Mouse (Mus musculus): ENCODE data around the gene Il12rb2. TPM values are rescaled to one million over a fixed set of nuclear protein-coding genes. Genes with fewer than 3 reads are reported as not detected.

Il12rb2 gene
- polyA plus RNA-seq, 1 experiment from 2014 or later = 0.18 TPM

DNA sequence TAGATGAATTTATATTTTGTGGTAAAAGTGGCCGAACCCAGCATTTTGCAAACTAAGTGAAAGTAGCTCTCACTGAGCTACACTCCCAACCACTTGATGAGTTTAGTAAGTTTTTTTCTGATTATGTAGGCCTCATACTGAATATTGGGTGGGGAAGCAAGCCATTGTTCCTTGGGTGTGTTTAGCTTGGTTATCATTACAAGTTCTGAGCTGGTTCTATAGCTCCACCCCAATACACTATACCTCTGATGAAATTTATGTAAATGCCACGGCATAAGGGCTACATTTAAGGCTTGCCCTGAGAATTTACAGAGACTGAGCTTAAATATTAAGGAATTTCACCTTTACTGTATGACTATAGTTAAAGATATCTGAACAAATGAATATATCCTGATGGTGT lies 106.5 kb downstream of the Il12rb2 start:
- H3K9ac ChIP-seq (ENCODE audit: low read length) = 0 out of 2 replicates have a peak overlapping the region, but pooled peaks have one; percentile 34

DNA sequence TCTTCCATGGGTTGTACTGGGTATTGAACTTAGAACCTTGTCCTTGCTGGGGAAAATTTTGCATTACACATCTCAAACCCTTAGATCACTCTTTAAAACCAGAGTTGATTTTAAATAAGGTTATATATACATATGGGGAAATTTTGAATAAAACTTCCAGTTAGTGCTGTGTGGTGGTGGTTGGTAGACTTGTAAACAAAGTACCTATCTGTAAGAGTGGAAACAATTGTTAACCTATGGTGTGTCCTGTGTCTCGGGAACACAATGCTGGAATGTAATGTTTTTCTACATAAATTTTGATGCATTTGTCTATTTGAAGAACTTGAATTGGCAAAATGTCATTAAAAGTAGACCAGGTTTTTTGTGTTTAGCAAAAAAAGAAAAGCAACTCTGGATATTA lies 107.0 kb downstream of the Il12rb2 start:
- H3K36me3 ChIP-seq (ENCODE audit: control insufficient read depth, insufficient read depth, low read length) = peaks cover 13% of the 10 kb centered on the region
- H3K4me3 ChIP-seq (ENCODE audit: low read length) = peak overlapping the region; percentile 40
- no peak overlapping the region for H3K9ac ChIP-seq (ENCODE audit: low read length)
- H3K27ac ChIP-seq (ENCODE audit: low read length) = no peak overlapping the region
- 6% methylated on average over 1 of the region's 1 CpGs for WGBS
- H3K4me2 ChIP-seq (ENCODE audit: low read depth, low read length) = peak overlapping the region; percentile 64
- peaks cover 3% of the 10 kb centered on the region for H3K4me1 ChIP-seq (replicated peaks; ENCODE audit: control insufficient read depth, insufficient read depth, low read length)
- ATAC-seq (ENCODE audit: low read depth) = no peak
- H3K27me3 ChIP-seq (ENCODE audit: control insufficient read depth, insufficient read depth, low read depth, low read length) = no peaks in the 10 kb centered on the region
- no peaks in the 10 kb centered on the region for H3K9me3 ChIP-seq (ENCODE audit: control insufficient read depth, low read length)

More for the DNA sequence above, 106.5 kb downstream of the Il12rb2 start:
- ATAC-seq (ENCODE audit: low read depth) = no peak
- Histone ChIP-seq H3K36me3 (ENCODE audit: control insufficient read depth, insufficient read depth, low read length) (peaks cover 18% of the 10 kb centered on the region), H3K27me3 (ENCODE audit: control insufficient read depth, insufficient read depth, low read depth, low read length) (no peaks in the 10 kb centered on the region), H3K27ac (ENCODE audit: low read length) (no peak overlapping the region), H3K4me3 (ENCODE audit: low read length) (peak overlapping the region; percentile 42), H3K4me1 (replicated peaks; ENCODE audit: control insufficient read depth, insufficient read depth, low read length) (peaks cover 3% of the 10 kb centered on the region), H3K4me2 (ENCODE audit: low read depth, low read length) (peak overlapping the region; percentile 64), H3K9me3 (ENCODE audit: control insufficient read depth, low read length) (no peaks in the 10 kb centered on the region)
- 11% methylated on average over 2 of the region's 2 CpGs for WGBS

DNA sequence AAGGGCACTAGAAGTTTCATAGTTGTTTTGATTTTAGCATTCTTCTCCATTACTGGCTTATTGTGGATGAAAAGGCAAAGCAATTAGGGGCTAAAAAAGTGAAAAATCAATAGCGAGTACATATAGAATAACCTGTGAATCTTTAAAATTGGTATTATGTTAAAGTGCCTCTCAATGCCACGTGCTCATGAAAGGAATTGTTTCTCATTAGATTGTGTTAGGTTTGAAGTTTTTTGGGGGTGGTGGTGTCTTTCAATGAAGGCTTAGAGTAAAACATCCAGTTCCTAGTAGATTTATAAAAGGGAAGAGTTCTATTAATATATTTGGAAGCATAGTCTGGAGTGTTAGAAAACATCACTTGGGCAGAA lies 107.8 kb downstream of the Il12rb2 start:
- Histone ChIP-seq H3K36me3 (ENCODE audit: control insufficient read depth, insufficient read depth, low read length) (peaks cover 11% of the 10 kb centered on the region), H3K4me2 (ENCODE audit: low read depth, low read length) (peak overlapping the region; percentile 65), H3K27me3 (ENCODE audit: control insufficient read depth, insufficient read depth, low read depth, low read length) (no peaks in the 10 kb centered on the region), H3K4me3 (ENCODE audit: low read length) (peak overlapping the region; percentile 100), H3K27ac (ENCODE audit: low read length) (no peak overlapping the region), H3K9me3 (ENCODE audit: control insufficient read depth, low read length) (no peaks in the 10 kb centered on the region), H3K4me1 (replicated peaks; ENCODE audit: control insufficient read depth, insufficient read depth, low read length) (peaks cover 3% of the 10 kb centered on the region), H3K9ac (ENCODE audit: low read length) (peak overlapping the region; percentile 100)
- ATAC-seq (ENCODE audit: low read depth) = no peak
- 0% methylated on average over 2 of the region's 2 CpGs for WGBS

DNA sequence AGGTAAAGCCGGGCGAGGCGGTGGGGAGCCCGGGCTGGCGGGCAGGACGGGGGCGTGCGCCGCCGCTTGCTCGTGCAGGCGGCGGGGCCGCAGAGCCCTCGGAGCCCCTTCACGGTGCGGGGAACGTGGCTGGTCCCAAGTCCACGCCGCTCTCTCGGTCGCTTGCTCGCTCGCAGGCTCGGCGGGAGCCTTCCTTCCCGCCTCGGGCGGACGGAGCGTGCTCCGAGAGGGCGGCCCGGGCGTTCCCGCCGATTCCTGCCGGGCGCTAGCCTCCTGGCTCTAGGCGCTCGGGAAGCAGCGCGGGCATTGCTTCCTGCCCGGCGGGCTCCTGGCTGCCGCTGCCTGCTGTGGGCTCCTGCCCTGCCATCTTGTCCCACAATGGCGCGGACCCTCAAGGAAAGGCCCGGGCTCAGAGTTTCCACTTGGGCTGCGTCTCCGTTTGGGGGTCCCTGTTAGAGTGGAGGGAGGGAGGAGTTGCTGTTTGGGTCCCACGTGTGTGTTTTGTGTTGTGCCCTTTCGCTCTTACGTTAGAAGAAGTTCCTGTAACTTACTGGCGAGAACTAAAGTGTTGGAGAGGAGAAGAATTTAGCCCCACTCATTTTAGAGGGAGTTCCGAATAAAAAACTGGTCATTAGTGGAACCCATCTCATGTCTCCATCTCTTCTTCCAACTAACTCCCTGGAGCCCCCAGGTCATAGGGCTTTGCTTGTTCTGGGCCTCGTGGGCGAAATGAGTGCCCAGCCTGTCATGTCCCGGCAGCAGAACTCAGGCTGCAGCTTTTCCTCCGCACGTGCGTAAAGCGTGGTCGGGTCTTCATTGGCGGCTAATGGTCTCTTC lies 108.4 kb downstream of the Il12rb2 start:
- Histone ChIP-seq H3K4me2 (ENCODE audit: low read depth, low read length) (peak overlapping the region; percentile 65), H3K27ac (ENCODE audit: low read length) (peak overlapping the region; percentile 91), H3K27me3 (ENCODE audit: control insufficient read depth, insufficient read depth, low read depth, low read length) (no peaks in the 10 kb centered on the region), H3K4me3 (ENCODE audit: low read length) (peak overlapping the region; percentile 100), H3K9me3 (ENCODE audit: control insufficient read depth, low read length) (no peaks in the 10 kb centered on the region), H3K9ac (ENCODE audit: low read length) (peak overlapping the region; percentile 100), H3K36me3 (ENCODE audit: control insufficient read depth, insufficient read depth, low read length) (peaks cover 7% of the 10 kb centered on the region), H3K4me1 (replicated peaks; ENCODE audit: control insufficient read depth, insufficient read depth, low read length) (peaks cover 3% of the 10 kb centered on the region)
- WGBS = under 1% methylated on average over 62 of the region's 65 CpGs
- ATAC-seq (ENCODE audit: low read depth) = peak; percentile 34

DNA sequence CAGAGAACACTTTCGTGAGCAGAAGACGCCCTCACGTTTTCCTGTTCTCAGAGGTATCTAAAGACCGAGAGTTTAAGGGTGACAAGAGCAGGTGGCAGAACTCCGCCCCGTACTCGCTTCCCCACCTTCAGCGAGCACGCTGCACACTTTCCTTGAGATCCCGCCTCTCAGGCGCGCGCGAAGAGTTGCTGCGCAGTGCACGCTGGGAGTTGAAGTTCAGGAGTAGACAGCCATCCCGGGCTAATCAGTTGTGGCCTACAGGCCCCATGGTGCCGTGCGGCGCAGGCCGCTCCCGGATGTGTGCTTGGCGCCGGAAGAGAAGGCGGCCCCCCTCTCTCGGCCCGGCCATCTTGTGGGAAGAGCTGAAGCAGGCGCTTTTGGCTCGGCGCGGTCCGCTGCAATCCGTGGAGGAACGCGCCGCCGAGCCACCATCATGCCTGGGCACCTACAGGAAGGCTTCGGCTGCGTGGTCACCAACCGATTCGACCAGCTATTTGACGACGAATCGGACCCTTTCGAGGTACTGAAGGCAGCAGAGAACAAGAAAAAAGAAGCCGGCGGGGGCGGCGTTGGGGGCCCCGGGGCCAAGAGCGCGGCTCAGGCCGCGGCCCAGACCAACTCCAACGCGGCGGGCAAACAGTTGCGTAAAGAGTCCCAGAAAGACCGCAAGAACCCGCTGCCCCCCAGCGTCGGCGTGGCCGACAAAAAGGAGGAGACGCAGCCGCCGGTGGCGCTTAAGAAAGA lies 109.2 kb downstream of the Il12rb2 start:
- Histone ChIP-seq H3K4me2 (ENCODE audit: low read depth, low read length) (peak overlapping the region; percentile 78), H3K4me1 (replicated peaks; ENCODE audit: control insufficient read depth, insufficient read depth, low read length) (peaks cover 3% of the 10 kb centered on the region), H3K9ac (ENCODE audit: low read length) (peak overlapping the region; percentile 100), H3K27ac (ENCODE audit: low read length) (peak overlapping the region; percentile 91), H3K9me3 (ENCODE audit: control insufficient read depth, low read length) (no peaks in the 10 kb centered on the region), H3K4me3 (ENCODE audit: low read length) (peak overlapping the region; percentile 100), H3K36me3 (ENCODE audit: control insufficient read depth, insufficient read depth, low read length) (peaks cover 4% of the 10 kb centered on the region; the same call in 1 of the 2 replicates), H3K27me3 (ENCODE audit: control insufficient read depth, insufficient read depth, low read depth, low read length) (no peaks in the 10 kb centered on the region)
- under 1% methylated on average over 63 of the region's 68 CpGs for WGBS
- peak; percentile 99 for ATAC-seq (ENCODE audit: low read depth)

DNA sequence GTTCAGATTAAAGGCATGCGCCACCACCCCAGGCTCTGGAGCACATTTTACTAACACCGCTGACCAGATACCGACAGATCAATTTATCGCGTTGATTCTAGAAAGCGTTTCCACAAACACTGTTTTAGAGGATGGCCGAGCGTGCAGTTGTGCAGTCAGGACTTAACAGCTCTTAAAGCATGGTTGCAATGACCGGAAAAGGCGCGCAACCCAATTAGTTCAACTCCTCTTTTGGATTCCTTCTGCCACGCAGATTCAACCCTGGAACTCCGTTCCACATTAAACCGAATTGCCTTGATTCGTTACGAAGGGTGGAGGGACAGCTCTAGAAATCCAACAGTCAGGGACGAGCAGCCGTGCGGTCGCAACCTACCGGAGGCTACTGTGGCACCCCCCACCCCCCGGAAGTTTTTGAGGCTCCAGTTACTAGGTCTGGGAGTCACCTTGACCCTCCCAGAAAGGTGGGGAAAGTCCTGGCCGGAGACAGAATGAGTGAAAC lies 109.8 kb downstream of the Il12rb2 start:
- Histone ChIP-seq H3K36me3 (ENCODE audit: control insufficient read depth, insufficient read depth, low read length) (no peaks in the 10 kb centered on the region), H3K4me3 (ENCODE audit: low read length) (peak overlapping the region; percentile 100), H3K4me2 (ENCODE audit: low read depth, low read length) (peak overlapping the region; percentile 78), H3K27ac (ENCODE audit: low read length) (peak overlapping the region; percentile 89), H3K27me3 (ENCODE audit: control insufficient read depth, insufficient read depth, low read depth, low read length) (no peaks in the 10 kb centered on the region), H3K4me1 (replicated peaks; ENCODE audit: control insufficient read depth, insufficient read depth, low read length) (peaks cover 3% of the 10 kb centered on the region), H3K9me3 (ENCODE audit: control insufficient read depth, low read length) (no peaks in the 10 kb centered on the region), H3K9ac (ENCODE audit: low read length) (peak overlapping the region; percentile 71)
- ATAC-seq (ENCODE audit: low read depth) = peak; percentile 63
- WGBS = under 1% methylated on average over 23 of the region's 23 CpGs

DNA sequence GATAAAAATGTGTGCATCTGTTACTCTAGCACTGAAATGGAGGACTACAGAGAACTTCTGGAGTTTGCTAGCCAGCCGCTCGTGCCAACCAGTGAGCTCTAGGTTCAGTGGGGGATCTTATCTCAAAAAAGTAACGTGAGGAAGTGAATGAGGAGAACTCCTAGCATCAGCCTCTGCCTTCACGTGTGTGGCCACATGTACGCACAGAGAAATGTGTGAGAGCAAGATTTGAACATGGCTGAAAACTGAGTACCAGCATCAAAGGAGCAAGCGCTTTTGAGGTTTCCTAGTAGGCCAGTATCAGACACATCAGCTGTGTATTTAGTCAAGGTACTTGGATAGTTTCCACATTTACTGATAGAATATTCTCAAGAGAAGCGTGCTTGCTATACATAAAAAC lies 111.1 kb downstream of the Il12rb2 start:
- H3K9ac ChIP-seq (ENCODE audit: low read length) = no peak overlapping the region
- WGBS = 76% methylated on average over 7 of the region's 7 CpGs
- H3K9me3 ChIP-seq (ENCODE audit: control insufficient read depth, low read length) = no peaks in the 10 kb centered on the region
- peaks cover 3% of the 10 kb centered on the region for H3K4me1 ChIP-seq (replicated peaks; ENCODE audit: control insufficient read depth, insufficient read depth, low read length)
- H3K4me2 ChIP-seq (ENCODE audit: low read depth, low read length) = no peak overlapping the region
- ATAC-seq (ENCODE audit: low read depth) = no peak
- H3K27me3 ChIP-seq (ENCODE audit: control insufficient read depth, insufficient read depth, low read depth, low read length) = no peaks in the 10 kb centered on the region
- H3K36me3 ChIP-seq (ENCODE audit: control insufficient read depth, insufficient read depth, low read length) = no peaks in the 10 kb centered on the region
- no peak overlapping the region for H3K4me3 ChIP-seq (ENCODE audit: low read length)
- no peak overlapping the region for H3K27ac ChIP-seq (ENCODE audit: low read length)

DNA sequence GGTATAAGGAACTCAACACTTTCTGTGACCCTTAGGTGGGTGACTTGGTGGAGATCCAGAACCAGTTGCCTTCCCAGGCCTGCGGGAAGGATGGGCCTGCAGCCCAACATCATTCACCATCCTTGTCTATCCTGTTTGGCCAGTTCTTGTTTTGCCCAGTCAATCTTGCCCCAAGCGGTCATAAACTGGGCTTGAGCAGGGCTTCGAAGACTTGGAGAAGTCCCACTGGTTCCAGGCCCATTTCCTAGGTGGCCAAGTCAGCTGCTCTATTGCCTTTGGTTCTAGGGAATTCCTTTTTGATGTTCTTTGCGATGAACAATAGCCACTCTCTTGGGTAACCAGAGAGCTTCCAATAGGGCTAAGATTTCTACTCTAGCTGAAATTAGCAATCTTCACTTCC lies 124.9 kb downstream of the Il12rb2 start:
- WGBS = 86% methylated on average over 4 of the region's 4 CpGs
- Histone ChIP-seq H3K4me3 (ENCODE audit: low read length) (no peak overlapping the region), H3K9me3 (ENCODE audit: control insufficient read depth, low read length) (no peaks in the 10 kb centered on the region), H3K36me3 (ENCODE audit: control insufficient read depth, insufficient read depth, low read length) (no peaks in the 10 kb centered on the region), H3K27ac (ENCODE audit: low read length) (no peak overlapping the region), H3K27me3 (ENCODE audit: control insufficient read depth, insufficient read depth, low read depth, low read length) (no peaks in the 10 kb centered on the region), H3K4me1 (replicated peaks; ENCODE audit: control insufficient read depth, insufficient read depth, low read length) (no peaks in the 10 kb centered on the region), H3K4me2 (ENCODE audit: low read depth, low read length) (no peak overlapping the region), H3K9ac (ENCODE audit: low read length) (no peak overlapping the region)
- no peak for ATAC-seq (ENCODE audit: low read depth)

DNA sequence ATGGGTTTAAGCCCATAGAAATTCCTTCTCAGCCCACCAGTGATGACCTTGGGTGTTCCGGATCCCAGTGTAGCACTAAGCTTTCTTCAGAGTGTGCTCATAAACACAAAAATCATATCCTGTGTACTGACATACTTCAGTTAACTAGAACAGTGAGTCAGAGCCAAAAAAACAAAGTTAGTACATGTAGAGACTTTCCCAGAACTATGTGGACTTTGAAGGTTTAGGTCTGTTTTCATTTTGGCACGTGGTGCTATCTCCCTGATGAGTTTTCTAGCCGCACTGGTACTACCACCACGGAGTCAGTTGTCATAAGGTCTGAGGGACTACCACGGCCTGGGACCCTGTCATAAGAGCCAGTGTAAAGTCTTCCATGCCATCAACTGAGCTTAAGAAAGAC lies 131.5 kb downstream of the Il12rb2 start:
- ATAC-seq (ENCODE audit: low read depth) = no peak
- H3K4me1 ChIP-seq (replicated peaks; ENCODE audit: control insufficient read depth, insufficient read depth, low read length) = no peaks in the 10 kb centered on the region
- H3K27me3 ChIP-seq (ENCODE audit: control insufficient read depth, insufficient read depth, low read depth, low read length) = no peaks in the 10 kb centered on the region
- no peak overlapping the region for H3K4me3 ChIP-seq (ENCODE audit: low read length)
- 76% methylated on average over 5 of the region's 5 CpGs for WGBS
- H3K36me3 ChIP-seq (ENCODE audit: control insufficient read depth, insufficient read depth, low read length) = no peaks in the 10 kb centered on the region
- no peak overlapping the region for H3K27ac ChIP-seq (ENCODE audit: low read length)
- no peaks in the 10 kb centered on the region for H3K9me3 ChIP-seq (ENCODE audit: control insufficient read depth, low read length)
- no peak overlapping the region for H3K9ac ChIP-seq (ENCODE audit: low read length)
- H3K4me2 ChIP-seq (ENCODE audit: low read depth, low read length) = no peak overlapping the region

All from lung, embryonic 16.5 days (tissue).